Mouse (Mus musculus) CD8-positive naive resting alpha-beta T cell, adult 2 months (primary cell): ENCODE measurements around the gene Gm28230.

ENCODE experiments used
- DNase-seq, 2 experiments: peaks; one replicate each; pipeline ENCODE4 v3.0.0; 2022; ENCODE audit warnings: low read depth in 2 of 2, low spot score in 2 of 2

Gene Gm28230

GRCm38 (mm10) chr2:74726551-74726950 lies at the start of gene Gm28230:
Gm28230 (plus strand) TSS chr2:74726728.
- no peak for DNase-seq

- DNase-seq, result no peak
Measured at GRCm38 (mm10) chr2:74677106-74677505, 49.4 kb upstream of the Gm28230 start.

GRCm38 (mm10) chr2:74678891-74679595 lies 47.5 kb upstream of the Gm28230 start, which contains the start of gene Hoxd11:
Hoxd11 (plus strand) TSS chr2:74679557.
- DNase-seq, result no peak

GRCm38 (mm10) chr2:74679596-74679971 lies 46.9 kb upstream of the Gm28230 start:
- no peak for DNase-seq

- no peak for DNase-seq
Measured at GRCm38 (mm10) chr2:74679980-74680379, 46.5 kb upstream of the Gm28230 start.

- DNase-seq, result no peak
Measured at GRCm38 (mm10) chr2:74680561-74681398, 45.7 kb upstream of the Gm28230 start.

GRCm38 (mm10) chr2:74681594-74682531 lies 44.7 kb upstream of the Gm28230 start:
- no peak for DNase-seq

GRCm38 (mm10) chr2:74682796-74683195 lies 43.7 kb upstream of the Gm28230 start:
- no peak for DNase-seq

GRCm38 (mm10) chr2:74683471-74683951 lies 43.0 kb upstream of the Gm28230 start:
- no peak for DNase-seq

- DNase-seq, result no peak
Measured at GRCm38 (mm10) chr2:74684106-74684505, 42.4 kb upstream of the Gm28230 start.

- DNase-seq, result no peak
Measured at GRCm38 (mm10) chr2:74685059-74685603, 41.4 kb upstream of the Gm28230 start.

GRCm38 (mm10) chr2:74686301-74686987 lies 40.1 kb upstream of the Gm28230 start:
- DNase-seq, result no peak

- DNase-seq, result no peak
Measured at GRCm38 (mm10) chr2:74686988-74687697, 39.4 kb upstream of the Gm28230 start.

- no peak for DNase-seq
Measured at GRCm38 (mm10) chr2:74687698-74688555, 38.6 kb upstream of the Gm28230 start.

GRCm38 (mm10) chr2:74688795-74689573 lies 37.5 kb upstream of the Gm28230 start:
- no peak for DNase-seq

GRCm38 (mm10) chr2:74689574-74690337 lies 36.8 kb upstream of the Gm28230 start:
- DNase-seq, result no peak

- DNase-seq, result no peak
Measured at GRCm38 (mm10) chr2:74690338-74690716, 36.2 kb upstream of the Gm28230 start.
